Mouse (Mus musculus) heart, adult 18-20 months (tissue): ENCODE measurements around the gene Ndufa9. TPM values are rescaled to one million over a fixed set of nuclear protein-coding genes. Genes with fewer than 3 reads are reported as not detected.

Experiments
- total RNA-seq, 2 experiments: library from RNA; stranded (reverse); gene quantifications; 2 replicates each; pipeline ENCODE4 v1.2.3; 2021

The Ndufa9 gene
- total RNA-seq, 2 experiments from 2014 or later: 764 to 782 TPM

Other genes with a start within 250 kb of the Ndufa9 start
- gene Kcna1, start 202.8 kb downstream of the Ndufa9 start, total RNA-seq: 1 to 10 TPM; 2.3 to 2.5 TPM
- gene Kcna6, start 108.5 kb downstream of the Ndufa9 start, total RNA-seq: 1 to 10 TPM in 1 of 2 experiments, under 1 TPM in 1; 0.69 to 1.1 TPM
- not detected for gene Akap3, start 4.0 kb upstream of the Ndufa9 start, total RNA-seq
- not detected for gene Dyrk4, start 72.7 kb upstream of the Ndufa9 start, total RNA-seq
- under 1 TPM; 0.65 to 0.82 TPM for gene Rad51ap1, start 90.5 kb upstream of the Ndufa9 start, total RNA-seq
- gene D6Wsu163e, start 90.8 kb upstream of the Ndufa9 start, total RNA-seq: 10 to 100 TPM; 11.2 to 13.9 TPM
- under 1 TPM; 0.57 to 0.77 TPM for gene Fgf6, start 166.4 kb upstream of the Ndufa9 start, total RNA-seq
- not detected for gene Fgf23, start 223.8 kb upstream of the Ndufa9 start, total RNA-seq